Mouse (Mus musculus) lung, postnatal 25 days (tissue): Measurements from ENCODE around the gene Hoxa7.

Experiments
- DNase-seq: peaks from one replicate; pipeline ENCODE4 v3.0.0; 2022; ENCODE audit warnings: low spot score

Gene Hoxa7

GRCm38 (mm10) chr6:52226569-52227257, 5.1 kb upstream of the Hoxa7 start:
- no peak for DNase-seq

- no peak for DNase-seq
Measured at GRCm38 (mm10) chr6:52225612-52226568, 4.2 kb upstream of the Hoxa7 start.

- DNase-seq = no peak
Measured at GRCm38 (mm10) chr6:52224895-52225611, 3.4 kb upstream of the Hoxa7 start.

GRCm38 (mm10) chr6:52223939-52224760, 2.5 kb upstream of the Hoxa7 start:
- DNase-seq = no peak

- DNase-seq = no peak
Measured at GRCm38 (mm10) chr6:52222729-52223128, 1.1 kb upstream of the Hoxa7 start.

- DNase-seq = no peak
Measured at GRCm38 (mm10) chr6:52221993-52222685, 485 bp upstream of the Hoxa7 start.

GRCm38 (mm10) chr6:52220865-52221310, 766 bp downstream of the Hoxa7 start:
- no peak for DNase-seq

GRCm38 (mm10) chr6:52220003-52220864, 1.4 kb downstream of the Hoxa7 start:
- no peak for DNase-seq

GRCm38 (mm10) chr6:52219234-52219942, 2.3 kb downstream of the Hoxa7 start:
- DNase-seq = no peak

- DNase-seq = no peak
Measured at GRCm38 (mm10) chr6:52218643-52219215, 2.9 kb downstream of the Hoxa7 start.

GRCm38 (mm10) chr6:52217895-52218642, 3.6 kb downstream of the Hoxa7 start:
- no peak for DNase-seq

GRCm38 (mm10) chr6:52217459-52217768, 4.2 kb downstream of the Hoxa7 start:
- DNase-seq = peak; percentile 43

- no peak for DNase-seq
Measured at GRCm38 (mm10) chr6:52216691-52217458, 4.8 kb downstream of the Hoxa7 start.

GRCm38 (mm10) chr6:52215771-52216535, 5.7 kb downstream of the Hoxa7 start:
- DNase-seq = no peak

GRCm38 (mm10) chr6:52215070-52215469, 6.6 kb downstream of the Hoxa7 start:
- no peak for DNase-seq

- DNase-seq = no peak
Measured at GRCm38 (mm10) chr6:52214271-52214670, 7.4 kb downstream of the Hoxa7 start.
